ENCODE assay signal across 8 mouse cellular contexts in genomic region chr11:96997380-96997956, GRCm38 (mm10). TPM values are rescaled to one million over a fixed set of nuclear protein-coding genes. Genes with fewer than 3 reads are reported as not detected.
DNase-seq lines count a peak whose midpoint lies in the region; ATAC-seq lines count a peak whose summit lies in the region.

No protein-coding gene starts in this region.

- peak overlapping the region; percentile 62 for H3K9ac ChIP-seq in heart, embryonic 14.5 days (ENCODE audit: low read length)
- peak overlapping the region; percentile 65 for H3K9ac ChIP-seq in kidney, embryonic 16.5 days (replicated peaks; ENCODE audit: low read length)
- peak overlapping the region; percentile 66 for H3K9ac ChIP-seq in midbrain, embryonic 13.5 days (replicated peaks)

- DNase-seq in ovary, postnatal 36 days (ENCODE audit: low spot score), result peak; percentile 50
- no peak for DNase-seq in ovary, postnatal 10 days (ENCODE audit: low spot score)
- peak; percentile 57 for DNase-seq in embryo, embryonic 10.5 days (ENCODE audit: low spot score)
- DNase-seq in B cell, adult 2 months, result no peak
- DNase-seq in left cerebral cortex, adult 11 months (ENCODE audit: low spot score), result no peak

- WGBS in heart, embryonic 14.5 days, result 6% methylated on average over 27 of the region's 30 CpGs
- 6% methylated on average over 30 of the region's 30 CpGs for WGBS in kidney, embryonic 16.5 days
- 3% methylated on average over 30 of the region's 30 CpGs for WGBS in midbrain, embryonic 13.5 days

- H3K9me3 ChIP-seq in heart, embryonic 14.5 days (ENCODE audit: control insufficient read depth, low read length), result no peaks in the 10 kb centered on the region
- H3K9me3 ChIP-seq in kidney, embryonic 16.5 days (ENCODE audit: low read length), result no peaks in the 10 kb centered on the region
- H3K9me3 ChIP-seq in midbrain, embryonic 13.5 days, result no peaks in the 10 kb centered on the region

- H3K4me3 ChIP-seq in heart, embryonic 14.5 days (ENCODE audit: control insufficient read depth in 1 of 2, insufficient read depth in 1 of 2, low read depth in 1 of 2, low read length in 2 of 2), result peak overlapping the region; percentile 20 to 31; a peak in 3 of 4 replicates
- peak overlapping the region; percentile 39 for H3K4me3 ChIP-seq in kidney, embryonic 16.5 days (ENCODE audit: low read length)
- peak overlapping the region; percentile 36 for H3K4me3 ChIP-seq in midbrain, embryonic 13.5 days (replicated peaks)

- H3K27ac ChIP-seq in heart, embryonic 14.5 days (replicated peaks in 1 of 2; ENCODE audit: control insufficient read depth in 1 of 2, insufficient read depth in 1 of 2, low read depth in 2 of 2, low read length in 2 of 2), result no peak overlapping the region
- H3K27ac ChIP-seq in kidney, embryonic 16.5 days (ENCODE audit: low read length), result no peak overlapping the region
- H3K27ac ChIP-seq in midbrain, embryonic 13.5 days, result peak overlapping the region; percentile 35

- ATAC-seq in heart, embryonic 14.5 days (ENCODE audit: insufficient number of reproducible peaks, insufficient read depth, low FRiP score, low read depth), result no peak
- ATAC-seq in kidney, embryonic 16.5 days (ENCODE audit: low FRiP score, low TSS enrichment), result 0 out of 2 replicates have a peak, but pooled peaks have one; percentile 33
- peak; percentile 61 for ATAC-seq in midbrain, embryonic 13.5 days

- H3K36me3 ChIP-seq in heart, embryonic 14.5 days (ENCODE audit: control insufficient read depth, insufficient read depth, low read length), result no peaks in the 10 kb centered on the region
- H3K36me3 ChIP-seq in kidney, embryonic 16.5 days (ENCODE audit: insufficient read depth, low read length), result no peaks in the 10 kb centered on the region
- no peaks in the 10 kb centered on the region for H3K36me3 ChIP-seq in midbrain, embryonic 13.5 days

- H3K4me1 ChIP-seq in heart, embryonic 14.5 days (ENCODE audit: control insufficient read depth in 2 of 2, insufficient read depth in 2 of 2, low read length in 2 of 2), result peaks cover 5 to 9% of the 10 kb centered on the region in 2 experiments; a peak in 1 of 4 replicates
- H3K4me1 ChIP-seq in kidney, embryonic 16.5 days (ENCODE audit: insufficient read depth, low read length), result peaks cover 35% of the 10 kb centered on the region
- H3K4me1 ChIP-seq in midbrain, embryonic 13.5 days (replicated peaks), result peaks cover 23% of the 10 kb centered on the region

- peak overlapping the region; percentile 67 for H3K4me2 ChIP-seq in heart, embryonic 14.5 days (ENCODE audit: low read length)
- peak overlapping the region; percentile 66 for H3K4me2 ChIP-seq in kidney, embryonic 16.5 days (replicated peaks; ENCODE audit: low read depth, low read length)
- peak overlapping the region; percentile 64 for H3K4me2 ChIP-seq in midbrain, embryonic 13.5 days (replicated peaks)

- H3K27me3 ChIP-seq in heart, embryonic 14.5 days (ENCODE audit: control insufficient read depth, insufficient read depth, low read length), result peaks cover 85% of the 10 kb centered on the region
- H3K27me3 ChIP-seq in kidney, embryonic 16.5 days (ENCODE audit: insufficient read depth, low read length), result peaks cover 19% of the 10 kb centered on the region
- peaks cover 17% of the 10 kb centered on the region; the same call in 1 of the 2 replicates for H3K27me3 ChIP-seq in midbrain, embryonic 13.5 days

RNA-seq across cellular contexts. Expression of gene Sp2, which starts 14.7 kb away (rescaled TPM):
- polyA plus RNA-seq in heart, embryonic 14.5 days (2014; fragmentation: Nextera tagmentation; extraction: Ambion mirVana), result 14.7 and 15.0 TPM in 2 replicates
- 21.2 and 25.1 TPM in 2 replicates for polyA plus RNA-seq in kidney, embryonic 16.5 days (2015; fragmentation: Nextera tagmentation; extraction: Ambion mirVana)
- 18.5 and 19.6 TPM in 2 replicates for polyA plus RNA-seq in midbrain, embryonic 13.5 days (2015; fragmentation: Nextera tagmentation; extraction: Ambion mirVana)

RNA-seq across cellular contexts. Expression of gene Sp6, which starts 15.7 kb away (rescaled TPM):
- 0.11 TPM in 1 of 2 replicates, not detected in the other for polyA plus RNA-seq in heart, embryonic 14.5 days (2014; fragmentation: Nextera tagmentation; extraction: Ambion mirVana)
- polyA plus RNA-seq in kidney, embryonic 16.5 days (2015; fragmentation: Nextera tagmentation; extraction: Ambion mirVana), result 1.6 and 2.0 TPM in 2 replicates
- polyA plus RNA-seq in midbrain, embryonic 13.5 days (2015; fragmentation: Nextera tagmentation; extraction: Ambion mirVana), result 0.07 and 0.13 TPM in 2 replicates

RNA-seq across cellular contexts. Expression of gene Scrn2, which starts 32.3 kb away (rescaled TPM):
- polyA plus RNA-seq in heart, embryonic 14.5 days (2014; fragmentation: Nextera tagmentation; extraction: Ambion mirVana), result 12.9 and 14.4 TPM in 2 replicates
- polyA plus RNA-seq in kidney, embryonic 16.5 days (2015; fragmentation: Nextera tagmentation; extraction: Ambion mirVana), result 45.7 and 50.9 TPM in 2 replicates
- 18.4 and 18.6 TPM in 2 replicates for polyA plus RNA-seq in midbrain, embryonic 13.5 days (2015; fragmentation: Nextera tagmentation; extraction: Ambion mirVana)

RNA-seq across cellular contexts. Expression of gene Lrrc46, which starts 43.7 kb away (rescaled TPM):
- polyA plus RNA-seq in heart, embryonic 14.5 days (2014; fragmentation: Nextera tagmentation; extraction: Ambion mirVana), result 0.35 and 0.54 TPM in 2 replicates
- polyA plus RNA-seq in kidney, embryonic 16.5 days (2015; fragmentation: Nextera tagmentation; extraction: Ambion mirVana), result 1.3 and 1.5 TPM in 2 replicates
- polyA plus RNA-seq in midbrain, embryonic 13.5 days (2015; fragmentation: Nextera tagmentation; extraction: Ambion mirVana), result 2.5 and 3.2 TPM in 2 replicates

RNA-seq across cellular contexts. Expression of gene Mrpl10, which starts 43.9 kb away (rescaled TPM):
- 76.9 and 80.1 TPM in 2 replicates for polyA plus RNA-seq in heart, embryonic 14.5 days (2014; fragmentation: Nextera tagmentation; extraction: Ambion mirVana)
- 92.9 and 98.8 TPM in 2 replicates for polyA plus RNA-seq in kidney, embryonic 16.5 days (2015; fragmentation: Nextera tagmentation; extraction: Ambion mirVana)
- 58.2 and 62.0 TPM in 2 replicates for polyA plus RNA-seq in midbrain, embryonic 13.5 days (2015; fragmentation: Nextera tagmentation; extraction: Ambion mirVana)

Comparison
In these comparisons a context has a peak if more than half of its experiments do, and no peak if none do; other contexts are left out.
1. DNase-seq: peak in ovary, postnatal 36 days (single experiment) and embryo, embryonic 10.5 days (single experiment); none in ovary, postnatal 10 days (single experiment), B cell, adult 2 months (0 of 2) and left cerebral cortex, adult 11 months (single experiment).
2. Peak in every context shown above with its lines, with median percentiles within 50 percentile points of each other: H3K4me2 ChIP-seq, H3K4me3 ChIP-seq and H3K9ac ChIP-seq.